Mouse (Mus musculus): ENCODE measurements around the gene F2r.

F2r gene

DNA sequence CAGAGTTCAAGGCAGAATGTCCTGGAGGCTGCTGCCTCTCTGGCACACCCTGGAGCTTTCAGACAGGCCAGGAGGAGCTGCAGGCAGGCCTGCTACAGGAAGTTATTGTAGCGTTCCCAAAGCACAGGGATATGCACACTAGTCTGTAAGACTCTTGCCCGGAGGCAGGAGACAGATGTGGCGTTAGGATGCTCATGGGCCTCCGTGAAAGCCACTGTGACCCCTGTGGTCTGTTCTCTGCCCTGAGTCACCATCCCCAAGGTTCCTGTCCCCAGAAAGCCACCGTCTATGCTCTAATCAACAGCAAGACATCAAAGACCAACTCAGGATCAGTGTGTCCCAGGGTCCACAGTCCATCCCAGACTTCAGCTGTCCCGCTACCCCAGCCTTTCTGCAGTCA lies 3.5 kb downstream of the F2r start:
- Histone ChIP-seq H3K36me3 (ENCODE audit: insufficient read depth, low read length) (peaks cover 5% of the 10 kb centered on the region), H3K4me3 (replicated peaks; ENCODE audit: low read length) (no peak overlapping the region), H3K4me1 (replicated peaks; ENCODE audit: low read depth, low read length) (peaks cover 45% of the 10 kb centered on the region), H3K9me3 (ENCODE audit: low read length) (no peaks in the 10 kb centered on the region), H3K27me3 (ENCODE audit: insufficient read depth, low read length) (peaks cover 22% of the 10 kb centered on the region)
- TF ChIP-seq CTCF (conservative IDR thresholded peaks at IDR 0.05; ENCODE audit: low read length) (no peak), NANOG (IDR thresholded peaks at IDR 0.05; ENCODE audit: borderline replicate concordance, low read length) (no peak), POU5F1 (IDR thresholded peaks at IDR 0.05; ENCODE audit: borderline replicate concordance, low read length) (no peak)

DNA sequence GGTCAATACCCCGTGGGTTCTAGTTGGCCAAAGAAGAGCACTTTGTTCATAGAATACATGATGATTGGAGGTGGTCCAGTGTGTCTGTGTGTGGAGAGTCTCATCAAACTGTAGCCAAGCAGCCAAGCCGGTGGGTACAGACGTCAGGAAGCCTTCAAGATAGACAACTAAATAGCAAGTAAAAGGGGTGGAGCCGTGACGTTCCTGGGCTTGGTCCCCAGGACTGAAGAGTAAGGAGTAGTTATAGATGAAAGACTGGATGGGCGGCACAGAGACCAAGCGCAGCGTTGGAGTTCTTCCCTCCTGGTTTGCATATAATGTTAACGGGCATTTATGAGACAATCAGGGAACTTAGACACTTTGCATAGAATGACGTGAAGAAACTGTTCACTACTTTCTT lies 6.0 kb downstream of the F2r start:
- Histone ChIP-seq H3K9me3 (ENCODE audit: low read length) (no peaks in the 10 kb centered on the region), H3K27me3 (ENCODE audit: insufficient read depth, low read length) (peaks cover 15% of the 10 kb centered on the region), H3K4me1 (replicated peaks; ENCODE audit: low read depth, low read length) (peaks cover 46% of the 10 kb centered on the region), H3K36me3 (ENCODE audit: insufficient read depth, low read length) (peaks cover 5% of the 10 kb centered on the region), H3K4me3 (replicated peaks; ENCODE audit: low read length) (no peak overlapping the region)
- TF ChIP-seq NANOG (IDR thresholded peaks at IDR 0.05; ENCODE audit: borderline replicate concordance, low read length) (no peak), POU5F1 (IDR thresholded peaks at IDR 0.05; ENCODE audit: borderline replicate concordance, low read length) (no peak), CTCF (conservative IDR thresholded peaks at IDR 0.05; ENCODE audit: low read length) (no peak)

DNA sequence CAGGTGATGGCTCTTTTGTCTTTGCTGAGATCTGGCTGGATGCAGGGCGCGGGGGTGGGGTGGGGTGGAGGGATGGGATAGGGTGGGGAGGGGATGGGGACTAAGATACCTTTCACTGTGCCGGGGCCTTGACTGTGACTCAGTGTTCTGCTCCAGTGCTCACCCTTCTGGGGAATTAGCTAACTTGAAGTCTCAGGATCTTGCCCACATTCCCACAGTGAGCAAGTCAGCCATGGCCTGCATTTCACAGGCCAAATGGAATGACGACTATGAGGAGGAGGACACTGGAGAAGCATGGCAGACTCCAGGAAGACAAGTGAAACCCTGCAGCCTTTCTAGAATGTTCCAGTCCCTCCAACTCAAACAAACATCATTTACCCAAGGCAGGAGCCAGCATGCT lies 6.5 kb downstream of the F2r start:
- TF ChIP-seq POU5F1 (IDR thresholded peaks at IDR 0.05; ENCODE audit: borderline replicate concordance, low read length) (no peak), CTCF (conservative IDR thresholded peaks at IDR 0.05; ENCODE audit: low read length) (no peak), NANOG (IDR thresholded peaks at IDR 0.05; ENCODE audit: borderline replicate concordance, low read length) (no peak)
- H3K4me1 ChIP-seq (replicated peaks; ENCODE audit: low read depth, low read length) = peaks cover 44% of the 10 kb centered on the region

DNA sequence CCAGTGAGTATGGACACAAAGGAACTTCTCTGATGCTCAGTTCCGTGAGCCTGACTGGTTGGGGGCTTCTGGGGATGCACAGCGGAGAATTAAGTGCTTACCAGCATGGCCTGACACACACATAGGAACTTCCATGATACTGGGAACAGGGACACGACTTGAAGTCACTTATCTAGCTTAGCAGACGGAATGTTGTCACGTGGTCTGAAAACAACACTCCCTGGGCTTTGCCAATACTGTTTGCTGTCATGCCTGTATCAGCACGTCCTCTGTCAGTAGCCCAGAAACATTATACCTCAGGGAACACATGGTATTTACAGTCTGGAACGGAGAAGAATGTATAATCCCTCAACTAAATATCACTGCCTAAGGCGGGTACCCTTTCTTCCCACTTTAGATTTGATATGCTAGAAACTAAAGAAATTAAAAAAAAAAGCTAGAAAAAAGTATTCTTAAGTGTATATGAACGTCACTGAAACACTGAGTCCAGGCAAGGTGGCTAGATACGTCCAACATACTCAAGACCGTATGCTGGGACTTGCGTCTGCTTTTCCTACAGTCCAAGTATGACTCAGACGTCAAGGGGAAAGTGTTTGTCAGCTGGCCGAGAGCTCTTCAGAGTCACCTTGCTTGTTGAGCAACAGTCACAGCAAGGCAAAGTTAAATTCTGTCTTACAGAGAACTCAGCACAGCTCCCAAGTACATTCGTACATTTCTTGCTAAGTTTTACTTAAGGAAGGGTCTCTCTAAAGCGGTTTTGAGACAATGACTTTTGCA lies 7.3 kb downstream of the F2r start:
- TF ChIP-seq POU5F1 (IDR thresholded peaks at IDR 0.05; ENCODE audit: borderline replicate concordance, low read length) (no peak), CTCF (conservative IDR thresholded peaks at IDR 0.05; ENCODE audit: low read length) (no peak), NANOG (IDR thresholded peaks at IDR 0.05; ENCODE audit: borderline replicate concordance, low read length) (no peak)
- no peaks in the 10 kb centered on the region for H3K9me3 ChIP-seq (ENCODE audit: low read length)
- H3K4me1 ChIP-seq (replicated peaks; ENCODE audit: low read depth, low read length) = peaks cover 45% of the 10 kb centered on the region
- peaks cover 5% of the 10 kb centered on the region for H3K36me3 ChIP-seq (ENCODE audit: insufficient read depth, low read length)
- H3K27me3 ChIP-seq (ENCODE audit: insufficient read depth, low read length) = peaks cover 9% of the 10 kb centered on the region
- no peak overlapping the region for H3K4me3 ChIP-seq (replicated peaks; ENCODE audit: low read length)

More for the DNA sequence above, 6.5 kb downstream of the F2r start:
- Histone ChIP-seq H3K27me3 (ENCODE audit: insufficient read depth, low read length) (peaks cover 13% of the 10 kb centered on the region), H3K36me3 (ENCODE audit: insufficient read depth, low read length) (peaks cover 5% of the 10 kb centered on the region), H3K9me3 (ENCODE audit: low read length) (no peaks in the 10 kb centered on the region), H3K4me3 (replicated peaks; ENCODE audit: low read length) (no peak overlapping the region)

DNA sequence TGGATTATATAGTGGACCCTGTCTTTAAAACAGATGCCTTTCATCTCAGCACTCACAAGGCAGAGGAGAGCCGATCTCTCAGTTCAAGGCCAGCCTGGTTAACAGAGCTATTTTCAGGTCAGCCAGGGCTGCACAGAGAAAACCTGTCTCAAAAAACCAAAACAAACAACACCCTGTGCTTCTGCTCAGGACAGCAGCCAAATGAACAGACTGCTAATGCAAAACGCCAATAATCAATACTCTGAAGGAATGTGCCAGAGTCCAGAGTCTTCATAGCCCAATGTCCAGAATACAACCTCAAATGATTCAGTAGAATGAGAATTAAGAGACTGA lies 9.2 kb downstream of the F2r start:
- Histone ChIP-seq H3K4me3 (replicated peaks; ENCODE audit: low read length) (no peak overlapping the region), H3K4me1 (replicated peaks; ENCODE audit: low read depth, low read length) (peaks cover 52% of the 10 kb centered on the region), H3K9me3 (ENCODE audit: low read length) (no peaks in the 10 kb centered on the region), H3K36me3 (ENCODE audit: insufficient read depth, low read length) (peaks cover 5% of the 10 kb centered on the region), H3K27me3 (ENCODE audit: insufficient read depth, low read length) (peaks cover 25% of the 10 kb centered on the region)
- TF ChIP-seq POU5F1 (IDR thresholded peaks at IDR 0.05; ENCODE audit: borderline replicate concordance, low read length) (no peak), NANOG (IDR thresholded peaks at IDR 0.05; ENCODE audit: borderline replicate concordance, low read length) (no peak), CTCF (conservative IDR thresholded peaks at IDR 0.05; ENCODE audit: low read length) (no peak)

DNA sequence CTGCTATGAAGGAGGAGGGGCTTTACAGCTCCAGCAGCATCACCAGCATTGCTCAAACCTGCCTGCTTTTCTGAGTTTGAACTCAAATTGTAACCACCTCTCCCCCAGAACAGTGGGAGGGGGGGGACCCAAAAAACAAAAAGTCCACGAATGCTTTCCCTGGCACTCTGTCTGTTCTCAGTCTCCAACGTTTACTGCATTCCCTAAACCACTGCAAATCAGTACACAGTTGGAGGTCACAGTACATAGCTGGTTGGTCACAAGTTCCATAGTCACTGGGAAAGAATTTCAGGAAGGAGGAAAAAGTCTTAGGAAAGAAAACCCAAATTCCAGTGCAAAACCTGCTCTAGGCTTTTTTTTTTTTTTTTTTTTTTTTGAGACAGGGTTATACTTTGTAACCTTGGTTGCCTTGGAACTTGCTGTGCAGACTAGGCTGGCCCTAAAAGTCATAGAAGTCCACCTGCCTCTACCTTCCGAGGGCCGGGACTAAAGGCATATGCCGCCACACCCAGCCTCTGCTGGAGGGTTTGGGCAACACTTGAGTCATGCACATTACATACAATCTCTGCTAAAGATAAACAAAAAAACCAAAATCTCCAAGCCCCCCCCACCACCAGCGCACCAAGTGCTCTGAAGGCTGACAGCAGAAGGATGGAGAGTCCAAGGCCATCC lies 9.7 kb downstream of the F2r start:
- TF ChIP-seq NANOG (IDR thresholded peaks at IDR 0.05; ENCODE audit: borderline replicate concordance, low read length) = no peak
- TF ChIP-seq CTCF (conservative IDR thresholded peaks at IDR 0.05; ENCODE audit: low read length) = no peak
- TF ChIP-seq POU5F1 (IDR thresholded peaks at IDR 0.05; ENCODE audit: borderline replicate concordance, low read length) = no peak
- H3K27me3 ChIP-seq (ENCODE audit: insufficient read depth, low read length) = peaks cover 30% of the 10 kb centered on the region

DNA sequence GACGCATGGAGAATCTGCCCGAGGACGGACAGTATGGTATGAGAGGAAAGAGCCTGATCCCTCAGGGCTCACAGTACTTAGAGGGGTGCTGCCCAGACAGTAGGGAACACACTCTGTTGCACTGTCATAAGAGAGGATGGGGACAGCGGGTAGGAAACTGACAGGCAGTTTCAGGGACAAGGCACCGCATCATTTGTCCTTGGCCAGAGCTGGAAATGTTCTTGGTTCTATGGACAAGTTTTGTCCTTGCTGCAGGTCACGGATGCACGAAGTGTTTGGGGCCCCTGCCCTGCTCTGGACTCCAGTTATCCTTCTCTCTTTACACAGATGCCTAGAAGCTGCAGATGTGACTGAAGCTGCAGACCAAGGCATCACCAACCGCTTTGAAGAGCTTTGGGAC lies 11.3 kb downstream of the F2r start:
- Histone ChIP-seq H3K4me3 (replicated peaks; ENCODE audit: low read length) (no peak overlapping the region), H3K9me3 (ENCODE audit: low read length) (no peaks in the 10 kb centered on the region), H3K4me1 (replicated peaks; ENCODE audit: low read depth, low read length) (peaks cover 50% of the 10 kb centered on the region), H3K27me3 (ENCODE audit: insufficient read depth, low read length) (peaks cover 31% of the 10 kb centered on the region), H3K36me3 (ENCODE audit: insufficient read depth, low read length) (peaks cover 8% of the 10 kb centered on the region)
- TF ChIP-seq CTCF (conservative IDR thresholded peaks at IDR 0.05; ENCODE audit: low read length) (no peak), POU5F1 (IDR thresholded peaks at IDR 0.05; ENCODE audit: borderline replicate concordance, low read length) (no peak), NANOG (IDR thresholded peaks at IDR 0.05; ENCODE audit: borderline replicate concordance, low read length) (no peak)

More for the DNA sequence above, 9.7 kb downstream of the F2r start:
- Histone ChIP-seq H3K4me1 (replicated peaks; ENCODE audit: low read depth, low read length) (peaks cover 57% of the 10 kb centered on the region), H3K4me3 (replicated peaks; ENCODE audit: low read length) (no peak overlapping the region), H3K9me3 (ENCODE audit: low read length) (no peaks in the 10 kb centered on the region), H3K36me3 (ENCODE audit: insufficient read depth, low read length) (peaks cover 5% of the 10 kb centered on the region)

DNA sequence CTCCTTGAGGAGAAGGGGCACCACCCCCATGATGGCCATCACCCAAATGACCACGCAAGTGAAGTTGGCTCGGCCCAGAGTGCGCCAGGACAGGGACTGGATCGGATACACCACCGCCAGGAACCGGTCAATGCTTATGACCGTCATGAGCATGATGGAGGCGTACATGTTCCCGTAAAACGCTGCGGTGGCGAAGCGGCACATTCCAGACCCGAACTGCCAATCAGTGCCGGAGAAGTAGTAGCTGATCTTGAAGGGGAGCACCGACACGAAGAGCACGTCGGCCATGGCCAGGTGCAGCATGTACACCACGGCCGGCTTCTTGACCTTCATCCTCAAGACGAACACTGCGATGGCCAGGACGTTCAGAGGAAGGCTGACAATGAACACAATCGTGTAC lies 14.0 kb downstream of the F2r start:
- Histone ChIP-seq H3K4me1 (replicated peaks; ENCODE audit: low read depth, low read length) (peaks cover 68% of the 10 kb centered on the region), H3K4me3 (replicated peaks; ENCODE audit: low read length) (peak overlapping the region; percentile 66), H3K27me3 (ENCODE audit: insufficient read depth, low read length) (peaks cover 31% of the 10 kb centered on the region), H3K36me3 (ENCODE audit: insufficient read depth, low read length) (peaks cover 5% of the 10 kb centered on the region), H3K9me3 (ENCODE audit: low read length) (no peaks in the 10 kb centered on the region)
- TF ChIP-seq NANOG (IDR thresholded peaks at IDR 0.05; ENCODE audit: borderline replicate concordance, low read length) (no peak), POU5F1 (IDR thresholded peaks at IDR 0.05; ENCODE audit: borderline replicate concordance, low read length) (no peak), CTCF (conservative IDR thresholded peaks at IDR 0.05; ENCODE audit: low read length) (no peak)
